Mouse (Mus musculus) brain, embryonic 14.5 days (tissue): Measurements from ENCODE around the gene Smndc1.

Source experiments
- CTCF ChIP-seq: fragments of 200-500 bp; IDR thresholded peaks from 2 replicates; pipeline ENCODE4 v1.5.1; 2012; ENCODE audit warnings: inconsistent platforms, mild to moderate bottlenecking, moderate library complexity, borderline replicate concordance; ENCODE audit not compliant: insufficient read depth, insufficient read length; ENCODE audit errors: extremely low read depth
- POLR2A ChIP-seq: fragments of 200-500 bp; IDR thresholded peaks from 2 replicates; pipeline ENCODE4 v1.6.1; 2012; ENCODE audit warnings: mild to moderate bottlenecking, inconsistent platforms, borderline replicate concordance; ENCODE audit not compliant: poor library complexity, insufficient read depth, insufficient read length, severe bottlenecking; ENCODE audit errors: extremely low read depth

- TF ChIP-seq CTCF (peak; percentile 24; the same call in 1 of the 2 replicates), POLR2A (no peak)
Observed at GRCm38 (mm10) chr19:53422358-53423308, 32.3 kb upstream of the Smndc1 start.
